Mouse (Mus musculus): Measurements from ENCODE around the gene Hnf4a. TPM values are rescaled to one million over a fixed set of nuclear protein-coding genes. Genes with fewer than 3 reads are reported as not detected.

The Hnf4a gene
- polyA plus RNA-seq, 1 experiment from 2014 or later, result 0.02 TPM

DNA sequence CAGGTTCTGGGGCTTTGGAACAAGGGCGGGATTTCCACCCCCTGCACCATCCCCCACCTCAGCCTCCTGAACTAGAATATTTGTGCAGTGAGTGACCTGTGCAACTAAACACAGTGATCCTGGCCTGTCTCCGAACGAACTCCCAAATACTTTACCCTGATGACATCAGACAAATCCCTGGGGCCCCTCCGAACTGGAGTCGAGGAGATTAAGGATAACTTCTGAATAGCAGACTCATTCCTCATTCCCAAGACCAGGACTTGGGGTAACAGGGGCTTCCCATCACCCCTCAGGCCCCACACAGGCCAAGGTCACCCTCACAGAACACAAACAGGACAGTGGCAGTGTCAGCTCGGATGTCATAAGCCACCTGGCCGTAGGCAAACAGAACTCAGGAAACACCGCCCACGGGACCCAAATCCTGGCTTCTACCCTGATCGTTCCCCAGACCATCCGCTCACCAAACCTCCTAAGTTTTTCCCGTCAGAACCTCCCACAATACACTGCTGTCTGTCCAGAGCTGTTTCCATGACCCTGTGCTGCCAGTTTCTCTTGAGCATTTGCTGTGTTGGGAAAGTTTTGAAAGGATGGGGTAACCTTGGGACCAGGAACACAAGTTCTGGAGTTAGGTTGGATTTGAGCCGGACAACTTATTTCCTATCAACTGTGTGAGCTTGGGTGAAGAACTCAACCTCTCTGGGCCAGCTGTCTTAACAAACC lies 32.9 kb downstream of the Hnf4a start:
- Histone ChIP-seq H3K4me3 (no peak overlapping the region), H3K36me3 (no peaks in the 10 kb centered on the region), H3K27me3 (ENCODE audit: low read depth, poor library complexity, severe bottlenecking) (peaks cover 13% of the 10 kb centered on the region), H3K9me3 (replicated peaks) (no peaks in the 10 kb centered on the region), H3K4me1 (peaks cover 29% of the 10 kb centered on the region), H3K27ac (replicated peaks) (no peak overlapping the region)
- no peak for DNase-seq (ENCODE audit: low spot score)
- 81% methylated on average over 13 of the region's 13 CpGs for WGBS

DNA sequence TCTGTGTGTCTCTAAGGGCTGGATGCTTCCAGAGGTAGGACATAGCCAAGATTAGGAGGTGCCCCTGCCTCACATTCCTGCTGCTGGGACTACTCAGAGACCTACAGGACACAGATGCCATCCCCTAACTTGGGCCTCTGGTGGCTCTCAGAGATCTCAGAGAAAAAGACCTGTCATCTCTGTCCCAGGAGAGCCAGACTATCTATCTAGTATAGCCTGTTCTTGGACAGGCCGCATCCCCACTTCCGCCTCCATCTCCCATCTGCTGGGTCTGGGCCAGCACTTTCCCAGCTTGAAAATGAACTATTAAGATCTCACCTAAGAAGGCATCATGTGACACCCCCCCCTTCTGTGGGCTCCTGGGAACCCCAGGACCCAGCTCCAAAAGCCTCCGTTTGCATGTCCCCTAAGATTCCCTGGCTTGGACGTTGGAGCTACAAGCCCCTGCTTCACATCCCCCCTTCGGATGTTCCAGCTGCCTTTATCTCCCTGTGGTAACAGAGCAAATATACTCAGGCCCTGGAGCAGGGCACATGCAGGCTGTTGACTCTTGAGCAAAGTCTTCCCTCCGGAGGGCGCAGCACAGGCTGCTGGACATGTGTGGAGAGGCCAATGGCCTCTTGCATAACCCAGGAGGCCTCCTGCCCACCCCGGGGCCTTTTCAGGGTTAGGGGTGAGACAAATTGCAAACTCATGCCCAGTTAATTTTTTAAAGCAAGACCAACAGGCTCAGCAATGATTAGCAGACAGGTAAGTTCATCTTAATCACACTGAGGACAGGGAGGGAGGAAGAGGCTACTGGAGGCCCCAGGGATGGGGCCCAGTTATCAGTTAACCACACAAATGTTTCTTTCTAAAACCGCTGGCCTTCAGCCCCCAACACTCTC lies 33.9 kb downstream of the Hnf4a start:
- no peak overlapping the region for H3K4me3 ChIP-seq
- WGBS, result 83% methylated on average over 9 of the region's 9 CpGs
- DNase-seq (ENCODE audit: low spot score), result no peak

DNA sequence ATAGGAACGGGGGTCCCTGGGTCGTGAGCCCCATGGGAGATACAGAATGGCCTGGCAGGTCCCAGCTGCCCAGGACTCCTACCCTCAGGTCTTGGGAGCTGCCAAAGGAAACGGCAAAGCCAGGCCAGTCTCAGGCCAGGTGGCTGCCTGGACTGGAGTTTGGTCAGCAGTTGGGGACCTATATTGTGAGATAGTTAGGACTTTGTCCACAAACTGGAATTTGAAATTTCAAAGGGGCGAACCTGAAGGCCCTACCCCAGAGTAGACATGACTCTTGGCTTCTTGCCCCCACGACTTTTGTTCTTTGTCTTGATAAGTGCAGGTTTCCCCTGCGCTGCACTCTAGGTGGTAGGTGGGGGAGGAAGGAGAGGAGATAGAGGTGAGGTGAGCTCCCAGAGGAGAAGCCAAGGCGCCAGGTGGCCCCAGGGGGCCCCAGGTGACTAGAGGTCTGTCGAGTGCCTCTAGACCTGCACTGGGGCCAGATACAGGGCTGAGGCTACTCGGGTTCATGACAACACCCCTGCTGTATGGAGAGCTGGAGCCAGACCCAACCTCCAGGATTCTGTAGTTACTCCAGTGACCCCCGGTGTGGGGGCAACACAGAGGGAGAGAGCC lies 35.1 kb downstream of the Hnf4a start:
- DNase-seq (ENCODE audit: low spot score), result no peak
- H3K27ac ChIP-seq (replicated peaks), result no peak overlapping the region
- peaks cover 15% of the 10 kb centered on the region for H3K4me1 ChIP-seq
- H3K4me3 ChIP-seq, result no peak overlapping the region
- H3K27me3 ChIP-seq (ENCODE audit: low read depth, poor library complexity, severe bottlenecking), result no peaks in the 10 kb centered on the region
- WGBS, result 80% methylated on average over 10 of the region's 10 CpGs
- H3K36me3 ChIP-seq, result no peaks in the 10 kb centered on the region
- H3K9me3 ChIP-seq (replicated peaks), result no peaks in the 10 kb centered on the region

More for the DNA sequence above, 33.9 kb downstream of the Hnf4a start:
- no peak overlapping the region for H3K27ac ChIP-seq (replicated peaks)
- no peaks in the 10 kb centered on the region for H3K9me3 ChIP-seq (replicated peaks)
- H3K27me3 ChIP-seq (ENCODE audit: low read depth, poor library complexity, severe bottlenecking), result peaks cover 11% of the 10 kb centered on the region
- no peaks in the 10 kb centered on the region for H3K36me3 ChIP-seq
- peaks cover 24% of the 10 kb centered on the region for H3K4me1 ChIP-seq

DNA sequence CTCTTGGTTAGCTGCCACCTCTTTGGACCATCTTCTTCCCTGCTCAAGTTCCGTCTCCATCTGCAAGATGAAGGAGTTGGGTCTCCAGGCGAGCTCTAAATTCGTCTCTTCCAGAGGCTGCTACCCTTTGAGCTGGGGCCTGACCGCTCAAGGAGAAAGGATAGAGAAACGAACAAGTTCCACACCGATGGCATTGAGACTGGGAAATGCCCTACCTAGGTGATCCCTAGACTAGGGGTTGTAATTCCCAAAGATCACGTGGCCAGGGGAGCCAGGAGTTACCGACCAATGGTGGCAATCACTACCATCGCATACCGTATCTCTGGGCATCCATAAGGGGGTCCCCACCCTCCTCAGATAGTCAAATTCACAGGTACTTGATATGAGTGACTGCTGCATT lies 36.1 kb downstream of the Hnf4a start:
- H3K27ac ChIP-seq (replicated peaks), result no peak overlapping the region
- 89% methylated on average over 10 of the region's 10 CpGs for WGBS

DNA sequence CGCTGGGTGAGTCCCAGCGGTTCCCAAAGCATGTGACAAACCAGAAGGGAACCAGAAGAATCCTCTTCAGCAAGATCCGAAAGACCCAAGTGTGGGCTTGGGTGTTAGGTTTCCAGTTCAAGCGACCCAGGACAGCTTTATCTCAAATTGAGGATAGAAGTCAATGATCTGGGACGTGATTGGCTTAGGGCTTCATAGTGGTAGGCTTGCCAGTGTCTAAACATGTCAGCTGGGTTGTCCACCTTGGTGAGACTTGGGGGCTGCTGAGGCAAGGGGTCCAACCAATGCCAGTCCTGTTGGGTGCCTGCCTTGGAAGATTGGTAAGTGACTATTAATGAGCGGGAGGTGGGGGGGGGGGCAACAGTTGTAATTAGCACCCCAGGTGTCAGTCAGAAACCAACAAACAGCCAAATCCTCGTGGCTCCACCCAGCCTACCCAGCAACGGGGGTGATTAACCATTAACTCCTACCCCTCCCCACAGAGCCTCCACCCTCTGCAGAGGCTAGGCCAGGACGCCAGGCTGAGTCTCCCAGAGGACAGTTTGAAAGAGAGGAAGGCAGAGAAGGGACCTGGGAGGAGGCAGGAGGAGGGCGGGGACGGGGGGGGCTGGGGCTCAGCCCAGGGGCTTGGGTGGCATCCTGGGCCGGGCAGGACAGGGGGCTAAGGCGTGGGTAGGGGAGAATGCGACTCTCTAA lies 40.2 kb downstream of the Hnf4a start:
- no peak for DNase-seq (ENCODE audit: low spot score)
- no peaks in the 10 kb centered on the region for H3K9me3 ChIP-seq (replicated peaks)
- no peak overlapping the region for H3K4me3 ChIP-seq
- H3K27me3 ChIP-seq (ENCODE audit: low read depth, poor library complexity, severe bottlenecking), result no peaks in the 10 kb centered on the region
- 78% methylated on average over 14 of the region's 14 CpGs for WGBS
- H3K4me1 ChIP-seq, result peaks cover 4% of the 10 kb centered on the region; the same call in 1 of the 2 replicates
- no peaks in the 10 kb centered on the region for H3K36me3 ChIP-seq
- H3K27ac ChIP-seq (replicated peaks), result no peak overlapping the region

More for the DNA sequence above, 36.1 kb downstream of the Hnf4a start:
- Histone ChIP-seq H3K9me3 (replicated peaks) (no peaks in the 10 kb centered on the region), H3K4me3 (no peak overlapping the region), H3K4me1 (peaks cover 9% of the 10 kb centered on the region; the same call in 1 of the 2 replicates), H3K27me3 (ENCODE audit: low read depth, poor library complexity, severe bottlenecking) (no peaks in the 10 kb centered on the region), H3K36me3 (no peaks in the 10 kb centered on the region)
- no peak for DNase-seq (ENCODE audit: low spot score)

DNA sequence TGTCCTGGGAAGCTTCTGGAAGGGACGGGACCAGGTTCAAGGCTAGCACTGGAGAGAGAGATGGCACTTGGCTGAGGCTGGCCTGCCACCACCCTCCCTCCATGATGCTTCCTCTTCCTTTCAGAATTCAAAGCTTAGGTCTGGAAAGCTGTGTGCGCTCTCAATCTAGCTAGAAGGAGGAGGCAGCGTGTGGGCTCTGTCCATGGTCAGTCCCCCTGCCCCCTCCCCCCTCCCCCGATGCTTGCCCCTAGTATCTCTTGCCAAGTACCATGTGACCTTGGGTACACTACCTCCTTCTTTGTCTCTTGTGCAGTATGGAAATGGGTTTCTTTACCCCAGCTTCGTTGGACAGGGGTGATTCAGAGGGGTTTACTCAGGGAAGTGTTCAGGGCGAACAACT lies 42.2 kb downstream of the Hnf4a start:
- peaks cover 4% of the 10 kb centered on the region; the same call in 1 of the 2 replicates for H3K4me1 ChIP-seq
- DNase-seq (ENCODE audit: low spot score), result no peak
- H3K27ac ChIP-seq (replicated peaks), result no peak overlapping the region
- no peaks in the 10 kb centered on the region for H3K36me3 ChIP-seq
- no peaks in the 10 kb centered on the region for H3K9me3 ChIP-seq (replicated peaks)
- no peak overlapping the region for H3K4me3 ChIP-seq
- WGBS, result 81% methylated on average over 6 of the region's 6 CpGs
- no peaks in the 10 kb centered on the region for H3K27me3 ChIP-seq (ENCODE audit: low read depth, poor library complexity, severe bottlenecking)

DNA sequence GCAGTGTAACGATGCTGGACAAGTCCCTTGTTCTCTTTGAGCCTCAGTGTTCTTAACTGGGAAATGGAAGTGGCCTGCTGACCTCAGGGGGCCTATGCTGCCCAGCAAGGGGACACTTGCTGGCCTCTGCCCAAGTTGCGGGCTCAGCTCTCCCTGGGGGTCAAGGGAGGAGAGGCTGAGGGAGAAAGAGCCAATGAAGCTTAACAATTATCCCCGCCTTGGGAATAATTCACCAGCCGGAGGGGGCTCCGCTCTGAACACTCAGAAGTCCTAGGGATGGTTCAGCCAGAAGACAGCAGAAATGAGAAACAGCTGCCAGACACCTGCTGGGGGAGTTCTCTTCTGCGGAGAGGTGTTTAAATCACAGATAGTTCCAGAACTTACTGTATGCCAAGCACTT lies 43.2 kb downstream of the Hnf4a start:
- no peaks in the 10 kb centered on the region for H3K9me3 ChIP-seq (replicated peaks)
- H3K4me3 ChIP-seq, result no peak overlapping the region
- no peaks in the 10 kb centered on the region for H3K27me3 ChIP-seq (ENCODE audit: low read depth, poor library complexity, severe bottlenecking)
- no peak overlapping the region for H3K27ac ChIP-seq (replicated peaks)
- H3K36me3 ChIP-seq, result no peaks in the 10 kb centered on the region
- peaks cover 4% of the 10 kb centered on the region; the same call in 1 of the 2 replicates for H3K4me1 ChIP-seq
- no peak for DNase-seq (ENCODE audit: low spot score)
- WGBS, result 58% methylated on average over 6 of the region's 6 CpGs

DNA sequence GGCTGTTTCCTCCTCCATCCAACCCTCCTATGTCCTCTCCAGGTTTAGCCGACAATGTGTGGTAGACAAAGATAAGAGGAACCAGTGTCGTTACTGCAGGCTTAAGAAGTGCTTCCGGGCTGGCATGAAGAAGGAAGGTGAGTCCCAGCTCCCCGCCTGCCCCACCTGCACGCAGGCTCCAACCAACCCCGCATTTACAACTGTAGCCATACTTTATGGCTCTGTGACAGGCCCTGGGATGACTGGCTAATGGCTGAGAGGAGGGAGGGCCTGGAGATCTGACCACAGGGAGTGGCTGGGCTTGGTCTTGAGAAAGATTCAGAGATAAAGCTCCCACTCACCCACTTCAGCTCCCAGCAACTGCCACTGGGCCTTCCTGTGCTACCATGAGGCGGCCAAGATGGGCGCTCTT lies 45.9 kb downstream of the Hnf4a start:
- Histone ChIP-seq H3K27me3 (ENCODE audit: low read depth, poor library complexity, severe bottlenecking) (no peaks in the 10 kb centered on the region), H3K9me3 (replicated peaks) (no peaks in the 10 kb centered on the region), H3K27ac (replicated peaks) (no peak overlapping the region), H3K36me3 (no peaks in the 10 kb centered on the region), H3K4me3 (no peak overlapping the region), H3K4me1 (peaks cover 4% of the 10 kb centered on the region; the same call in 1 of the 2 replicates)
- WGBS, result 85% methylated on average over 8 of the region's 8 CpGs
- no peak for DNase-seq (ENCODE audit: low spot score)

DNA sequence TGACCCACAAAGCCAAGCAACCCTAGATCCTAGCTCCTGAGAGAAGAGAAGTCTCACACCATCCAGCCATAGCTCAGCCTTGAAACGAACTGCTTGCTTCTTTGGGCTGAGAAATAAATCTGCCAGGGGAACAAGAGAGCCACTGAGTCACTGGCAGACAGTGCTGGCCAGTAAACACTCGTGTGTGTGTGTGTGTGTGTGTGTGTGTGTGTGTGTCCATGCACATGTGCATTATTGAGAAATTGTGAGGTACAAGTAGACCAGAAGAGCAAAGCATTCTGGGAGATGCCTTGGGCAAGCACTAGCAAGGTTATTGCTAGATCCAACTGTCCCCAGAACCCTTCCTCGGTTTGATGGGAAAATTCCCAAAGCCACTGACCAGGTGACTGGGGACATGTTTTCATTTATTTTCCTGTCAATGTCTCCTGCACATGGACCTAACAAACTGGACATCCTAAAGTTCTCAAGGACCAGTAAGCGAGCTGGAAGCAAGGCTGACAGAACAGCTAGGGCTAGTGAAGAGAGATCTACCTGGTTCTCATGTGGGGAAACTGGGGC lies 47.9 kb downstream of the Hnf4a start:
- H3K4me3 ChIP-seq, result no peak overlapping the region
- no peak overlapping the region for H3K27ac ChIP-seq (replicated peaks)
- 83% methylated on average over 4 of the region's 4 CpGs for WGBS
- H3K9me3 ChIP-seq (replicated peaks), result no peaks in the 10 kb centered on the region
- no peak for DNase-seq (ENCODE audit: low spot score)
- H3K4me1 ChIP-seq, result peaks cover 4% of the 10 kb centered on the region; the same call in 1 of the 2 replicates
- H3K36me3 ChIP-seq, result no peaks in the 10 kb centered on the region
- H3K27me3 ChIP-seq (ENCODE audit: low read depth, poor library complexity, severe bottlenecking), result no peaks in the 10 kb centered on the region

DNA sequence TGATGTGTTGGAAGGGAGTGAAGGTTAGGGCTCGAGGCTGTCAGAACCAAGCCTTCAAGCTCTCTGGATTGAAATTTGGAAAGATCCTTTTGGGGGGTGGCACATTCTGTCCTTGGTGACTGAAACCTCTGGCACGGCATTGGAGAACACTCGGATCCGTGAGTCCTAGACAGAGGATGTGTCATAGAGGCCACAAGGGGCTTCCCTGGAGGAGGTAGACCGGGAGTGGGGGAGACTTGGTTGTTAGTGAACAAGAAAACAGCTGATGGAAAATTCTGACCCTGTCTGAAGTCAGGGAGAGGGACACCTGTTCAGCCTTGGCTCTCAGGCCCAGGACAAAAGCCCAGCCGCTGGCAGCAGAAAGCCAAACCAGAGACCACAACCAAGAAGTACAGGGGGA lies 48.4 kb downstream of the Hnf4a start:
- DNase-seq (ENCODE audit: low spot score), result no peak
- no peak overlapping the region for H3K27ac ChIP-seq (replicated peaks)
- H3K4me1 ChIP-seq, result no peaks in the 10 kb centered on the region
- H3K9me3 ChIP-seq (replicated peaks), result no peaks in the 10 kb centered on the region
- H3K36me3 ChIP-seq, result no peaks in the 10 kb centered on the region
- WGBS, result 83% methylated on average over 6 of the region's 6 CpGs
- H3K27me3 ChIP-seq (ENCODE audit: low read depth, poor library complexity, severe bottlenecking), result no peaks in the 10 kb centered on the region
- H3K4me3 ChIP-seq, result no peak overlapping the region

DNA sequence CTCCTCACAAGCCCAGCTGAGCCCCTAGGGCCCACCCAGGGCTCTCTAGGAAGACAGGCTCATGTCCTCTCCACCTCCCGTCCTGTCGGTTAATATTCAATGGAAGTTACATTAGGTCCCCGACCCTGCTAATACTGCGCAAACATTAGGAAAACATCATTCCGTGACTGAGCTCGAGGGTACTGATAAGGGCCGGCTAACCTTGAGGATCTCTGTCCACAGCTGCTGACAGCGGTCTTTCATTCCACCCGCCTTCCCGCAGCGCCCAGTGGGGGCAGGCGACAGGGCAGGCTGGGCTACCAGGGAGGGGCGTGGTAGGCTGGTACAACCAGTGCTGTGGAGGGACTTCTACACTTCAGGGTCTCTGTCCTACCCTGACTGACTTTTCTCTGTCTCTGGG lies 48.8 kb downstream of the Hnf4a start:
- DNase-seq (ENCODE audit: low spot score), result no peak
- 85% methylated on average over 13 of the region's 13 CpGs for WGBS
- H3K4me3 ChIP-seq, result no peak overlapping the region
- no peaks in the 10 kb centered on the region for H3K9me3 ChIP-seq (replicated peaks)
- H3K36me3 ChIP-seq, result no peaks in the 10 kb centered on the region
- H3K4me1 ChIP-seq, result no peaks in the 10 kb centered on the region
- H3K27me3 ChIP-seq (ENCODE audit: low read depth, poor library complexity, severe bottlenecking), result no peaks in the 10 kb centered on the region
- H3K27ac ChIP-seq (replicated peaks), result no peak overlapping the region

DNA sequence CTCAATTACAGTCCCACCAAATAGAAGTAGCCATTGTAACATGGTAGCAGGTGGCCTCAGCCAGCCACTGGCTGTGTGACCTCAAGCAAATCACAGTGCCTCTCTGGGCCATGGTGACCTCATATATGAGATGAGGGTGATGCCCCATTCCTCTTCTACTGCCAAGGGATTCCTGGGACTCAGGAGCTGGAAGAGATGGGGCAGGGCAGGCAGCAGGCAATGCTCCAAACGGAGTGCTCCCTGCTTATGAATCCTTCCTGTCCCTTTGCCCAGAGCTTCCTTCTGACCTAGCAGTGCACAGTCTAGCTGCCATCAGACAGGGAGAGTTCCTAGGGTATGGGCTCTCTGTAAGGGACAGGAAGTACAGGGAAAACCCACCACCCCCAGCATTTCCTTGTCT lies 51.9 kb downstream of the Hnf4a start:
- Histone ChIP-seq H3K9me3 (replicated peaks) (no peaks in the 10 kb centered on the region), H3K4me3 (no peak overlapping the region), H3K4me1 (no peaks in the 10 kb centered on the region), H3K36me3 (no peaks in the 10 kb centered on the region), H3K27ac (replicated peaks) (no peak overlapping the region), H3K27me3 (ENCODE audit: low read depth, poor library complexity, severe bottlenecking) (no peaks in the 10 kb centered on the region)
- WGBS, result 91% methylated on average over 1 of the region's 1 CpGs
- no peak for DNase-seq (ENCODE audit: low spot score)
